Mouse (Mus musculus) c-Kit-positive CD71-positive TER-119-positive erythroid progenitor cells, embryonic 14.5 days (primary cell): ENCODE data around the gene Anks3.

Source experiments
- DNase-seq: peaks from one replicate; pipeline ENCODE4 v3.0.0-alpha.2; 2013; ENCODE audit warnings: low spot score

Gene Anks3

DNA sequence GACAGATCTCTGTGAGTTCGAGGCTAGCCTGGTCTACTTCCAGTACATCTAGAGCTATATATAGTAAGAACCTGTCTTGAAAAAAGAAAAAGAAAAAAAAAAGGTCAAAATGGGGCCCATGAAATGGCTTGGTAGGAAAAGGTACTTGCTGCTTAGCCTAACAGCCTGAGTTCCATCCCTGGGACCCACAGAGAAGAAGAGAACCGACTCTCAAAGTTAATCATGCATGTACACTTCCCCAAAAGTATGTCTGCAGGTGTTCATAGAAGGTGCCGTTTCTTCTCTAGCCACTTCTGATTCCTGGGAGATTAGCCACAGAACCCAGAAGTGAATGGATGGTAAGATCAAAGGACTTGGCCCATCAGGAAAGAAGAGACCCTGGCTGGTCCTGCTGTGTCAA, 4.4 kb upstream of the Anks3 start:
- no peak for DNase-seq

DNA sequence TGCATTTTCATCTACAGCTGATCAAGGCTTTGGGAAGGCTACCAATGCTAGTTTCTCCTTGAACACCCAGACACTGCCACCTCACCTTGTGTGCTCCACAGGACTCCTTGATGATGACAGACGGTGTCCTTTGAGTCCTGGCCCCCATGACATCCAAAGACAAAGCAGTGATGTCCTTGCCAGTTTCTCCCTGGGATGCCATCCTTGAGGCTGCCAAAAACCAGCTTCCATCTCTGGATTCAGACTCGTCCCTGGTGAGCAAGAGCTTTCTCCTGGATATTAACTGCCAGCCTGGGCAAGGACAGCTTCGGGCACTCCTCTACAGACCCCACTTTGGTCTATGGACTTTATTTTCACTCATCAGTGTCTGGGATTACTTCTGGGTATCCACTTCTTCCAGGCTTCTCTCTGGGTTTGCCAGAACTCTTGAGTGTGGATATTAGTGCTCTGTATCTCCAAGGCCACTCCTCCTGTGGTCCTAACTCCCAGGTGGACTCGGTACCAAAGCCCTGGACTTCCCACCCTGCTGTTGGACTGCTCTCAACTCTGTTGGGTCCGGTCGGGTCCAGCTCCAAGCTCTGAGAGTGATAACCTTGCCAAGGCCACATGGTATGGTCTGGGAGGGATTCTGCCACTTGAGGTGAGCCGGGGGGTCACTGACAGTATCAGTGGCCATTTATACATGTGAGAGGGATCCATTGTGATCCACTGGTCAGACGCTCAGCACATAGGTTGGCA, 1.6 kb upstream of the Anks3 start:
- no peak for DNase-seq

DNA sequence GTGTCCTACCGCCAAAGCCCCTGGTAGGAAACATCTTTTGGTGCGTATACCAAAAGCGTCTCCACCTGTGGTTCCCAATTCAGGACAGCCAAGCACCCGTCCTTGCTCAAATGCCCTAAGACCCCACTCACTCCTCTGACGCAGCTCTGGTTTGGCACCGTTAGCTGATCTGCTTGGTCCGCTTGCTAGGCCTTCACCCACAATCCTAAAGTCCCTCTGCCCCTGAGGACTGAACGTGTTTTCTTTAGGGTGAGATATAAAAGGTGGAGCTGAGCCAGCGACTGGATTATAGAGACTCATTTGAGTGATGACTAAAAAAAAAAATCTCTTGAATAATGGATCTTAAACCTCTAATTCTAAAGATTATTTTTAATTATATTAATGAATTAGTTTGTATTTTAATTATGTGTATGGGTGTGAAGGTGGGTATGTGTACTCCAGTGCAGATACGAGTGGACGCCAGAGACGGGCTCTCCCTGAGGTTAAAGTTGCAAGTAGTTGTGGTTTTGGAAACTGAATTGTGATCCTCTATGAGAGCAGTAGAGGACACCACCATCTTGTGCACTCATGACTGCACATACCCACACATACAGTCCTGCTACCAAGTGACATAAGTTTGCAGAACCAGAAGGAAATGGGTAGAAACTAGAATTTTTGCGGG, 856 bp upstream of the Anks3 start:
- no peak for DNase-seq

DNA sequence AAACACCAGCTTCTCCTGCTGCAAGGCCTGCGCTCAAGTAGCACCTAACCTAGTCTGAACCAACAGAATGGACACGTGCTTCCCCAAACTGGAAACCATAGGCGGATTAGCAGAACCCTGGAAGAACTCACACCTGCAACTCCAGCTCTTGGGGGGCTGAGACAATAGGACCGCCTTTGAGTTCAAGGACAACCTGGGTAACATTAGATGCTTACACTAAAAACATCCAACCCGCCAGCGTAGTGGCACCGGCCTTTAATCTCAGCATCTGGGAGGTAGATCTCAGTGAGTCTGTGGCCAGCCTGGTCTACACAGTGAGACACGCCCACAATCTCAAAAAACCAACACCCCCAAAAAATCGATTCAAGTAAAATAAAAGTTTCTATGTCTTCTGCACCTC, 659 bp downstream of the Anks3 start:
- no peak for DNase-seq

DNA sequence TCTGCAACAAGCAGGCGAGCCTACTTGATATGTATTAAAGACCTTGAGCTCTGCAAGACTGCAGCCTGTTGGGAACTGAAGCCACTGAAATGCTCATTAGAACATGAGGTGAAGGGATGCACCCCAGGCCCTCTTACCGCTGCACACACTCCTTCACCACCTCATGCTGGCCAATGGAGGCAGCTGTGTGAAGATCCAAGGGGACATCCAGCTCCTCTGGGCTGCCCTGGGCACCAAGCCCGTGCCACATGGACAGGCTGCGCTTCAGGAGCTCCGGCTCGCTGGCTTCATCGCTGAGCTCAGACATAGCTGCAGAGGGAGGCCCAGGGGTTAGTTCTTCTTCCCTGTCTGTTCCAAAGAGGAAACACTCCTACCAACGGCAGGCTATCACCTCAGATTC, 3.7 kb downstream of the Anks3 start:
- DNase-seq: no peak

DNA sequence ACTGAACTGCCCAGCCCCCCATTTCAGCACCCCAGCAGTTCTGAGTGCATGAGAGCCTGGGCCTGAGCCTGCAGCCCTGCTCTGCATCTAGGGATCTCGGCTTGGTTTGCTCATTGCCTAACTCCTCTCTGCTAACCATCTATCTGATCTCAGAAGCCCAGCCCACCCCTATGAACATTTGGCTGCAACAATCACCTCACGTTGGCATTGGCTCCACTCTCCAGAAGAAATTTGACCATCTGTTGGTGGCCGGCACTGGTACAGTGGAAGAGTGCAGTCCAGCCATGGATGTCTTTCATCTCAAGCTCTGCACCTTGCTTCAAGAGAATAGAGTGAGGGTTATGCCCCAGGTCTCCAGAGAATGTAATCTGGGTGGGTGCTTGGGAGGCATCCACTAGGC, 6.6 kb downstream of the Anks3 start:
- DNase-seq: no peak

DNA sequence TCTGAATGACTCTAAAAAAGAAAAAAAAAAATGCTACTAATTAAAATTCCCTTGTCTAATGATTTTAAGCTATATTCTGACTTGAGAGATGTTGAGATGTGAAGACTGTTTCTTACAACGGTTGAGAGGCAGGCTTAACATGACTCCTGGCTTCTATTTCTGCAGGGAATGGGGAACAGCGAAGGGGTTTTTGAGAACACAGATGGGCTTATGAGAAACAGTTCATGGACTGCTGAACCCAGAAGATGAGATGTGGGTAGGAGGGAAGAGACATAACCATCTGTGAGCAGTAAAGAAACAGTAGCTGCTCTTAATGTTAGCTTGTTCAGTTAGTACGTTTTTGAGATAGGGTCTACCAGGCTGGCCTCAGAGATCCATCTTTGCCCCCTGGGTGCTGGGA, 7.4 kb downstream of the Anks3 start:
- no peak for DNase-seq

DNA sequence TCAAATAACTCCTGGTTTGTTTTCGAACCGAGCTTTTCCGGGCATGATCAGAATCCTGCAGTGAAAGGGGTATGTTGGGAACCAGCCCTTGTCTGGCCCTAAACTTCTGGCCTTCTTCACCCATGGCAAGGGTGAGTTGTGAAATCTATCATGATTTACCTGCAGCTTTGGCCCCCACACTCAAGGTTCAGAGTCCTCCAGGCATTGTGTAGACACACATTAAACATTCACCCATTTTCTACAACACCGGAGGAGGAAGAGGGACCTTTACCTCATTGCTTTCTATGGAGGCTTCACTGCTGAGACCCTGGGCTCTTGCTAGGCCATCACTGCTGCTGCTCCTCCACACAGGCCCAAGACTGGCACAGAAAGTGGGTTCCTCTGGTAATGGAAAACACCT, 16.6 kb downstream of the Anks3 start:
- DNase-seq: no peak

DNA sequence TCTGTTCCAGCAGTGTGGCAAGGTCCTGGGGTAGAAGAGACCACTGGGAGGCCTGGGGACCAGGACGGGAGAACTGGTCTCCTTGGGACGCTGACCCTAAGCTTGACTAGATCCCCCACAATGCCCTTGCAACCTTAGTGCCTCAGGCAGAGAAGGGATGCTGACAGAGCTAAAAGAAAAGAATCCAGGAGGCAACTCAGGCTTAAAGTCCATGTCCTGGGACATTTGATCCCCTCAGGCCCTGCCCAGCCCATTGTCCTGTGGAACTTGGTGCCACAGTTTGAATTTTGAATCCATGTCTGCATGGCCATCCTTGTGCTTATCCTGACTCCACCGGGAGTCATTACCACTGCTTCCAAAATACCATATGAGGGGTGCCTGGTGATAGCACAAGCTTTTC, 17.9 kb downstream of the Anks3 start:
- no peak for DNase-seq

DNA sequence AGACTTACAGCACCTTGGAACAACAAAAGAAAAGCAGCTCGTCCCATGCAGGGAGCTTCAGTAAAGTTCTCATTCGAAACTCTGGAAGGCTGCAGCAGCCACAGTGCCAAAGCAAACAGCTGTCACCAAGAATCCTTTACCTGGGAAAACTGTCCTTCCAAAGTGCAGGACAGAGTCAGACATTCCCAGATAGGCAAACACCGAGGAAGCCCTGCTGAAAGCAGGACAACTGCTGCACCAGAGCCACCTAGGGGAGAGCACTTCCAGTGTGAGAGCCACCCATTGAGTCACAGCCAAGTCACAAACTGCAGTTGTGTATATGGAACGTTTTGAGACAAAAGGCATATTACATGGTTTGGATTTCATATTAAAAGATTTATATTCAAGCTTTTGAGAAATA, 18.6 kb downstream of the Anks3 start:
- DNase-seq: no peak

DNA sequence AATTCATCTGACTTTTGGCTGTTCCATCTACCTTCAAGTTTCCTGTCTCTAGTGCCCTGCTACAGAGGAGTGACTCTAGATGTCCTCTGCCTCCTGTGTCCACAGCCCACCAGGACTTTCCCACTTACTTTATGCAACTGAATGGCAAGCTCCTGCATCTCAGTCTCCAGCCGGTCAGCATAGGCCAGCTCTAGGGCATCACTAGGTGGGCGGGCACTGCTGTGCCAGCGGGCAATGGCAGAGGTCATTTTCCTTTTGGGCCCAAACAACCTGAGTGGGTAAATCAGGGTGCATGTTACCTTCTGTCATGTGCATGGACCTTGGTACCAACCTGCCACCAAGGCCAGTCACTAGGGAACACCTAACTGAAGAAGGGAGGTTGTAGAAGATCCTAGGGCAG, 20.6 kb downstream of the Anks3 start:
- DNase-seq: no peak

DNA sequence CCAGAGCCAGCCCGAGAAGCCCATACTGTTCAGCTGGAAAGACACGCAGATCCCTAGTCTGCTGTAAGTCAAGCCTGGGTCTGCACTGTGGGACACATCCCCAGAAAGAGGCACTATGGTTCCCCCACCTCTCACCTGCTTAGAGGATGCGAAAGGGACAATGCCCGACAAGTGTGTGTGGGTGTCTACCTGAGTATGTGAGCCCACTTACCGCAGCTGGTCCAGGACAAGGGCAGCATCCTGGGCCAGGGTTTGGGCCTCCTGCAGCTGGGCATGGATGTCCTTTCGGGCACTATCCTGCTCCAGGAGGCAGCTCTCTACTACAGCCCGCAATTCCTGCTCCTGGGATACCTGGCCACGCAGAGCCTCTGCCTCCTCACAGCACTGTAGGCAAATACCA, 21.1 kb downstream of the Anks3 start:
- DNase-seq: no peak

DNA sequence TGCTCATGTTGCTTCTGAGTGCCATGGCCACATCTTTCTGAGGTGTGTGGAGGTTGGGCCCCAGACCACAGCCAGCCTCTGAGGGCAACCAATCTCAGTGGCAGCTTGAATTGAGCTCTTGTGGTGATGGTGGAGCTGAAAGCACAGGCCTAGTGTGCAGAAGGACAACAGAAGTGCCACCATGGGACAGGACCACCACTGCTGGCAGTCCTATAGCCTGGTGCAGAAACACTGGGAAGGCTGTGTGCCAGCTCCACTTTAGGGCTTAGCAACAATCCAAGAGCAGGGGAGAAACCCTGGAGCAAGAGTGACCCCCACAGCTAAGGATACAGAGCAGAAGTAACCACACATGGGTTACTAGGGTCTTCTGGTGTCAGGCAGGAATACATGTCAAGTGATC, 23.0 kb downstream of the Anks3 start:
- no peak for DNase-seq

DNA sequence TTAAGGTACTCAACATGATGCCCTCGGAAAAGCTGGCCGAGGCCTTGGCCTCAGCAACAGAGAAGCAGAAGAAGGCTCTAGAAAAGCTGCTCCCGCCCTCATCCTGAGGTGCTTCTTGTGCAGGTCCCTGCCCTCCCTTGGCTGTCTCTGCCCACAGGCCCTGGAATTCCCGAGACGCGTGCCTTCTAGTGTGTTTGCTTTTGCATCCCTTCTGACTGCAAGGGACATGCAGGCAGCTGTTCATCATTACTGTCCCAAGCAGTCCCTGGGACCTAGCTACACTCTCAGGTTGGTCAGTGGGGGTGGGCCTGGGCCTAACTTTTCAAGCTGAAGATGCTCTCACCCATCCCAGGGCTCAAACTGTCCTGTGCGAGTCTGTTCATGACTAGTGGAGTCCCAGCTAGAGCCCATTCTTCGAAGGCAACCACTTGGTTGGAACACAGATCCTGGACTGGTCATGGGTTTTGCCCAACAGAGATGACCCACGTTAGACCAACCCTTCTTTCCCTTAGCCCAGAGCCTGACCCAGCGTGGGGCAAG, 23.6 kb downstream of the Anks3 start:
- no peak for DNase-seq

DNA sequence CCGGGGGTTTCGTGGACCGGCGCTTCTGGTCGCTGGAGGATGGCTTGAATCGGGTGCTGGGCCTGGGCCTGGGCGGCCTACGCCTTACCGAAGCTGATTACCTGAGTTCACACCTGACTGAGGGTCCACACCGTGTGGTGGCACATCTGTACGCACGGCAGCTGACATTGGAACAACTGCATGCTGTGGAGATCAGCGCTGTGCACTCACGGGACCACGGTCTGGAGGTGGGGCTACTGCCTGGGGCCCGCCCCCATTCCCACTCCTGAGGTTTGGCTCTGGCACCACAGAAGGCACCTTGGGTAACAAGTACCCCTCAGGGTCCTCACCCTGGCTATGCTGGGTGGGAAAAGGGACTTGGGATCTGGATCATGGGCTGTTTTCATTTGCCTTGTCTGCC, 24.6 kb downstream of the Anks3 start:
- DNase-seq: peak; percentile 9

DNA sequence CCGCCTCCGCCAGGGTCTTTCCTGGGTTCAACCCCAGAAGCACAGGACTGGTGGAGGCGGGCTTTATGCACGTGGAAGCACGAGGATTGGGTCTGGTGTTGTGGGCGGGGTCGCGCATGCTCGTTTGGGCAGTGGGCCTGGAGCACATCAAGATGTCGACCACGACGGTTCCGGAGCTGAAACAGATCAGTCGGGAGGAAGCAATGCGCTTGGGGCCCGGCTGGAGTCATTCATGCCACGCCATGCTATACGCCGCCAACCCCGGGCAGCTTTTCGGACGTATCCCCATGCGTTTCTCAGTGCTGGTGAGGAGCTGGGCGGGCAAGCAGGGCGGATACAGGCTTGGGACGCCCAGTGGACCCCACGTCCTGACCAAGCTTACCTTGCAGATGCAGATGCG, 25.0 kb downstream of the Anks3 start:
- peak; percentile 87 for DNase-seq

DNA sequence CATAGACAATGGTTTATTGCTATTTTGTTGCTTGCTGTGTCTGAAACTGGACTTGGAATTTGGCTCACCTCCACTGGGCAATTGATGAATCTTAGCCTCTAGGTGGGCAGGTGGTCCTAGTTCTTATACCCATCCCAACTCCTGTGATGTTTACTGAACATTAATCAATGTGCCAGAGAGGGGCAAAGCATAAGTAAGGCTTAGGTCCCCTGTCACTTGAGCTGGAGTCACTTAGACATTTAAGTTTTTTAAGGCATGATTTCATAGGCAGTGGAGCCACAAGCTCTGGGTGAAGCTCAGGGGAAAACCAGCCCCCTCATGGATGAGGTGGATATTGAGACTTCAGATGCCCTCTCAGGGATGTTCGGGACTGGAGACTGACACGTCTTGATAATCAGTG, 25.5 kb downstream of the Anks3 start, which contains the start of gene Nudt16l1:
Gene Nudt16l1, plus strand, starts transcription at position 301 of the 400 bp plus-strand sequence.
- no peak for DNase-seq

DNA sequence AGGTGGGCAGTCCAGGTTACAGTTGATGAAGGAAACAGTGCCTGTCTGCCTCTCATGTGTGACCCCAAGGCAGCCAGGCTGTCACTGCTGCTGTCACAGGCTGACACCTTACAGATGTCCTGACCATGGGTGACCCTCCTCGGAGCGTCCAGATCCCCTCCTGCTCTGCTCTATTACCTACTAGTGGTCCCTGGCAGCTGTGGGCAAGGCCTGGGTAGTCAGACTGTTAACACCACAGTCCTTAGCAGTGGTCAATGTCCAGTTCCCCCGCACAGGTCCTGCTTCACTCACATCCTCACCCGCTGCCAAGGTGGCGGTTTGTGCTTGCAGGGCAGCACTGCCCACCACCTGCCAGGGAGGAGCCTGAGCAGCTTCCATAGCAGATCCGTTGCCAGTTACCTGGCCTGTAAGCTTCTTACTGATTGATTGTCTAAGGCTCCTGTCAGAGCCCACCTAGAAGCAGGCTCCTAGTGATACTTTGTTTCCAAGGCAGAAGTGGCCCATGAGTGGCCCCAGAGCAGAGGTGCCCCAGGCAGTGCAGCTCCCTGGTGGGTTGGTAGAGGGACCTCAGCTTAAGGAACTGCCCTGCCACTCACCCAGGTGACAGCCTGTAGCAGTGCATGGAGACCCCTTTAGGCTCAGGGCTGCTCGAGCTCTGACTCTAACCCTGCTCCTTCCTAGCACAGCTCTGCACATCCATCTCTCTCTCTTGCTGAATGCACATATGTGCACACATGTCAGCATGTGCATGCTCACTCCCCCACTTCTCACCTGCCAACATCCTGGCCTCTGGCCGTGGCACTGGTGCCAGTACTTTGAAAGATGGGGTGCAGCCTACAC, 26.4 kb downstream of the Anks3 start:
- no peak for DNase-seq

DNA sequence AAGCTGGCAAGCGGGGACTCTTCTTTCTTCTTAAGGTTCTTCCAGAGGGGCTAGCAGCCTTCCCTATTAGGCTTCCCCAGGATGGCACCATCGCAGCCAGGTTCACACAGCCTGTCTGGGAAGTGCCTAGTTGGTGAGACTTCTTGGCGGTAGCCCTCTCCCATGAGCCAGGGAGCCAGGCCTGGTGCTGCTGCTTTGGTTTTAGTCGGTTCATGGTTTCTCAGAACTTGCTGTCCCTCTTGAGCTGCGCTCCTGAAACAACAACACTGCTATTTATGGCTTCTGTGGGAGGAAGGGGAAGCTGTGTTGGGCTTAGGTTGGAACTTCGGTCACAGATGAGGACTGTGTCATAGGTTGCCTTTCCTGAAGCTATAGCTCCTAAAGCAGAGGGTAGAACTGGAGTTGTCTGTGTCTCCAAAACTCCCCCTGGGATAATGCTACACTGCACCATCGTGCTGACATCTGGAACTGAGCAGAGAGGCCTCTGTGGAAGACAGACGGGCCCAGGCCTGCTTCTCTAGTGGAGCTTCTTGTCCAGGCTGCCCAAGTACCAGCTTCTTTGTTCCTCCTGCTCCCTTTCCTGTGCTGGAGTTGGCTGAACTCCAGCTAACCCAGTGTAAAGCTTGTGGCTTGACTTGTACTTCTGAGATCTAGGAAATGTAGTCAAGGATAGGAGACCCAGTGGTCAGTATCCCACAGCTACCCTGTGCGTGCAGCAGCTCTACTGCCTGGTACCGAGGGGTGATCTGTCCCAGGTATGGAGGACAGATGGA, 27.9 kb downstream of the Anks3 start:
- no peak for DNase-seq

DNA sequence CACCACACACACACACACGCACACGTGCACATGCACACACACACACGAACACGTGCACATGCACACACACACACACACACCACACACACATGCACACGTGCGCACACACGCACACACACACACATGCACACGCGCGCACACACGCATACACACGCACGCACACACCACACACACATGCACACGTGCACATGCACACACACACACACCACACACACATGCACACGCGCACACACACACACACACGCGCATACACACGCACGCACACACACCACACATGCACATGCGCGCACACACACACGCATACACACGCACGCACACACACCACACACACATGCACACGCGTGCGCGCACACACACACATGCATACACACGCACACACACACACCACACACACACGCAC, 28.6 kb downstream of the Anks3 start:
- no peak for DNase-seq

DNA sequence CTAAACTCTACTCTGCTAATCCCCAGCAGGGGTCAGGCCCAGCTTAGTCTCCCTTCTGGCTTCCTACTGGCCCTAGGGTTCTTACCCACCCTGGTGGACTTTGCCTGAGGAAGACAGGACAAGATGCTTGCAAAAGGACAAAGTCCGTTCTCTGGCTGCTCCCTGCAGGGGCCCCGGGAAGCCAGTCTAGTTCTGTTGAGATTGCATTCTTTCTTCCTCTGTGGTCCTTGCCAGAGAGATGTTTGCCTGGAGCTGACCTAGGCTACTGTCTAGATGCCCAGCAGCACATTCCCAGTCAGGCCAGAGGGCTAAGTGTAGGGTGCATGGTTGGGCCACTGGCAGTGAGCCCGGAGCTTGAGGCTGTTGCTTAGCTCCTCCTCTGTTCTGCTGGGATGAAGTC, 31.6 kb downstream of the Anks3 start:
- no peak for DNase-seq

DNA sequence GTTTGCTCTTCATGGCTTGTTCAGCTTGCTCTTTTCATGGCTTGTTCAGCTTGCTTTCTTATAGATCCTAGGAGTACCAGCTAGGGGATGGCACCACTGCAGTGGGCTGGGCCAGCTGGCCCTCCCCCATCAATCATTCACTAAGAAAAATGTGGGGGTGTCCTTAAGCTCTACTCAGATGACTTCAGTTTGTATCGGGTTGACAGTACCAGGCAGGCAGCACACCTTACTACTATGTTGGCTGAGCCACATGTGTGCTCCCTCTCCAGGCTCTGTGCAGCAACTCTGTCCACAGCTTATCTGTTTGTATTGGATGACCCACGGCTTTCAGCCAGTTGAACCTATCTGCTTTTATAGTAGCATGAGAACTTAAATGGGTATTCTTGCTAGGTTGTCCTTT, 35.5 kb downstream of the Anks3 start:
- no peak for DNase-seq
